Mouse (Mus musculus) midbrain, embryonic 14.5 days (tissue): ENCODE measurements at regions not wholly inside any gene's neighbourhood (a gene's known extent, or its start where the extent isn't known, plus 50 kb on each side); places are given as distances from the start of the nearest gene placed in this dataset.

Experiments used
- ATAC-seq: fragments of 200-750 bp; cut with Nextera tagmentation; 2 replicates; pipeline ENCODE4 v1.8.0; 2017; ENCODE audit warnings: moderate number of reproducible peaks, moderate library complexity; ENCODE audit not compliant: low FRiP score, low TSS enrichment
- DNase-seq: peaks from one replicate; pipeline ENCODE4 v3.0.0-alpha.2; 2015
- H3K27ac ChIP-seq: fragments of 300-500 bp; sonication (generic); replicated peaks from 2 replicates; pipeline ENCODE4 v1.5.1; 2014; ENCODE audit warnings: mild to moderate bottlenecking, low read depth, low read length, moderate library complexity
- H3K27me3 ChIP-seq: fragments of 300-500 bp; sonication (generic); 2 replicates; pipeline ENCODE4 v1.6.1; 2014; ENCODE audit warnings: low read length, control low read depth, mixed read lengths; ENCODE audit not compliant: control insufficient read depth, insufficient read depth
- H3K36me3 ChIP-seq: fragments of 300-500 bp; sonication (generic); 2 replicates; pipeline ENCODE4 v1.6.1; 2014; ENCODE audit warnings: low read length, control low read depth; ENCODE audit not compliant: control insufficient read depth, insufficient read depth
- H3K4me1 ChIP-seq: fragments of 300-500 bp; sonication (generic); 2 replicates; pipeline ENCODE4 v1.6.1; 2014; ENCODE audit warnings: mild to moderate bottlenecking, antibody characterized with exemption, low read length, control low read depth; ENCODE audit not compliant: control insufficient read depth, insufficient read depth
- H3K4me2 ChIP-seq: fragments of 300-500 bp; sonication (generic); 2 replicates; pipeline ENCODE4 v1.6.1; 2014; ENCODE audit warnings: mild to moderate bottlenecking, low read length, moderate library complexity
- H3K4me3 ChIP-seq: fragments of 300-500 bp; sonication (generic); replicated peaks from 2 replicates; pipeline ENCODE4 v1.5.1; 2014; ENCODE audit warnings: low read depth, low read length
- H3K9ac ChIP-seq: fragments of 300-500 bp; sonication (generic); replicated peaks from 2 replicates; pipeline ENCODE4 v1.6.1; 2014; ENCODE audit warnings: mild to moderate bottlenecking, low read length, moderate library complexity
- H3K9me3 ChIP-seq: fragments of 300-500 bp; sonication (generic); 2 replicates; pipeline ENCODE4 v1.6.1; 2016; ENCODE audit warnings: low read length, control low read depth, mixed read lengths; ENCODE audit not compliant: control insufficient read depth
- WGBS: fragments of 180-500 bp; shearing (Covaris S2); extraction: QIAGEN DNeasy Blood & Tissue Kit; methylation state at CpG from one replicate; pipeline ENCODE4 v1.1.7; 2014; 5-methylcytosine and 5-hydroxymethylcytosine counted together

GRCm38 (mm10) chr11:27203330-27204214, 609.8 kb upstream of the Vrk2 start:
- ATAC-seq = no peak
- DNase-seq = no peak
- H3K27me3 ChIP-seq = no peaks in the 10 kb centered on the region

GRCm38 (mm10) chr11:27184035-27184434, 590.2 kb upstream of the Vrk2 start:
- H3K4me1 ChIP-seq = no peaks in the 10 kb centered on the region
- H3K4me3 ChIP-seq = no peak overlapping the region
- H3K9ac ChIP-seq = no peak overlapping the region
- 81% methylated on average over 2 of the region's 2 CpGs for WGBS
- H3K9me3 ChIP-seq = no peaks in the 10 kb centered on the region
- DNase-seq (peak; percentile 9), ATAC-seq (no peak)
- no peak overlapping the region for H3K4me2 ChIP-seq
- H3K27ac ChIP-seq = no peak overlapping the region
- H3K27me3 ChIP-seq = no peaks in the 10 kb centered on the region
- H3K36me3 ChIP-seq = no peaks in the 10 kb centered on the region

More at GRCm38 (mm10) chr11:27203330-27204214, 609.8 kb upstream of the Vrk2 start:
- H3K9ac ChIP-seq = no peak overlapping the region
- H3K36me3 ChIP-seq = no peaks in the 10 kb centered on the region
- H3K4me1 ChIP-seq = no peaks in the 10 kb centered on the region
- H3K4me2 ChIP-seq = no peak overlapping the region
- H3K9me3 ChIP-seq = no peaks in the 10 kb centered on the region
- H3K27ac ChIP-seq = no peak overlapping the region
- 72% methylated on average over 17 of the region's 17 CpGs for WGBS
- H3K4me3 ChIP-seq = no peak overlapping the region

- ATAC-seq (no peak), DNase-seq (no peak)
- no peak overlapping the region for H3K4me2 ChIP-seq
- H3K4me1 ChIP-seq = no peaks in the 10 kb centered on the region
- no peak overlapping the region for H3K9ac ChIP-seq
- H3K27ac ChIP-seq = no peak overlapping the region
- no peak overlapping the region for H3K4me3 ChIP-seq
- no peaks in the 10 kb centered on the region for H3K9me3 ChIP-seq
- no peaks in the 10 kb centered on the region for H3K36me3 ChIP-seq
- no peaks in the 10 kb centered on the region for H3K27me3 ChIP-seq
Measured at GRCm38 (mm10) chr11:27183422-27183821, 589.6 kb upstream of the Vrk2 start.

- no peaks in the 10 kb centered on the region for H3K27me3 ChIP-seq
- DNase-seq (no peak), ATAC-seq (no peak)
- no peak overlapping the region for H3K4me2 ChIP-seq
- no peaks in the 10 kb centered on the region for H3K36me3 ChIP-seq
- no peak overlapping the region for H3K27ac ChIP-seq
- H3K9ac ChIP-seq = no peak overlapping the region
- no peaks in the 10 kb centered on the region for H3K4me1 ChIP-seq
- H3K9me3 ChIP-seq = no peaks in the 10 kb centered on the region
- no peak overlapping the region for H3K4me3 ChIP-seq
Measured at GRCm38 (mm10) chr11:27160411-27160810, 566.6 kb upstream of the Vrk2 start.
